Mouse (Mus musculus) megakaryocyte progenitor cell, adult 5-6 weeks (primary cell): Measurements from ENCODE around the gene Setd7. TPM values are rescaled to one million over a fixed set of nuclear protein-coding genes. Genes with fewer than 3 reads are reported as not detected.

Source experiments
- ATAC-seq: replicated peaks from 2 replicates; pipeline ENCODE4 v1.8.0; 2016; ENCODE audit warnings: mild to moderate bottlenecking, moderate TSS enrichment, inconsistent platforms; ENCODE audit not compliant: poor library complexity
- total RNA-seq, 2 experiments: library from RNA; stranded (forward) in 1 of 2; stranded (reverse) in 1 of 2; fragments of 157-497, 149-512 nt in 1 of 2; fragments of 200-1000 nt in 1 of 2; gene quantifications; 2 replicates each; pipeline versions ENCODE4 v1.2.3 to v1.2.4; 2015 to 2017

The Setd7 gene
- total RNA-seq, 2 experiments from 2014 or later = 25.8 to 38.9 TPM

GRCm38 (mm10) chr3:51475706-51476105 lies 85.0 kb downstream of the Setd7 start:
- ATAC-seq = peak; percentile 57

- ATAC-seq = no peak
Measured at GRCm38 (mm10) chr3:51468530-51468929, 92.1 kb downstream of the Setd7 start.

Other genes with a start within 250 kb of the Setd7 start
- 40.3 and 43.1 TPM in 2 replicates for gene Elf2, start 220.2 kb downstream of the Setd7 start, total RNA-seq (2015)
- 96.0 and 124 TPM in 2 replicates for gene Elf2, start 220.2 kb downstream of the Setd7 start, total RNA-seq (2017)
- gene Mgarp, start 164.1 kb downstream of the Setd7 start, total RNA-seq (2015) = not detected in 2 replicates
- not detected in 2 replicates for gene Mgarp, start 164.1 kb downstream of the Setd7 start, total RNA-seq (2017)
- 175 and 219 TPM in 2 replicates for gene Ndufc1, start 151.9 kb downstream of the Setd7 start, total RNA-seq (2015)
- 84.9 and 94.9 TPM in 2 replicates for gene Ndufc1, start 151.9 kb downstream of the Setd7 start, total RNA-seq (2017)
- gene Naa15, start 145.7 kb downstream of the Setd7 start, total RNA-seq (2015) = 126 and 131 TPM in 2 replicates
- gene Naa15, start 145.7 kb downstream of the Setd7 start, total RNA-seq (2017) = 69.8 and 118 TPM in 2 replicates
- 8.4 and 12.2 TPM in 2 replicates for gene Rab33b, start 77.0 kb downstream of the Setd7 start, total RNA-seq (2015)
- 9.1 and 13.3 TPM in 2 replicates for gene Rab33b, start 77.0 kb downstream of the Setd7 start, total RNA-seq (2017)
- gene Mgst2, start 99.5 kb upstream of the Setd7 start, total RNA-seq (2015) = 132 and 146 TPM in 2 replicates
- 44.7 and 52.2 TPM in 2 replicates for gene Mgst2, start 99.5 kb upstream of the Setd7 start, total RNA-seq (2017)